Mouse (Mus musculus) ES-Bruce4 (cell line): ENCODE measurements around the gene Tjap1. TPM values are rescaled to one million over a fixed set of nuclear protein-coding genes. Genes with fewer than 3 reads are reported as not detected.

Experiments used
- H3K27ac ChIP-seq: 2 replicates; pipeline ENCODE4 v1.5.1; 2012; ENCODE audit warnings: low read length, inconsistent platforms; ENCODE audit not compliant: insufficient read depth
- H3K27me3 ChIP-seq: 2 replicates; pipeline ENCODE4 v1.6.1; 2012; ENCODE audit warnings: mild to moderate bottlenecking, low read length, inconsistent platforms; ENCODE audit not compliant: control insufficient read depth, poor library complexity, insufficient read depth, severe bottlenecking
- H3K36me3 ChIP-seq: 2 replicates; pipeline ENCODE4 v1.6.1; 2012; ENCODE audit warnings: inconsistent platforms, mild to moderate bottlenecking, low read length, moderate library complexity; ENCODE audit not compliant: control insufficient read depth, poor library complexity, insufficient read depth, severe bottlenecking
- H3K4me1 ChIP-seq: one replicate; pipeline ENCODE4 v1.8.1; 2011; ENCODE audit warnings: low read length; ENCODE audit not compliant: control insufficient read depth, insufficient read depth
- H3K4me3 ChIP-seq: 2 replicates; pipeline ENCODE4 v1.5.1; 2011; ENCODE audit warnings: low read depth, mild to moderate bottlenecking, low read length
- H3K9ac ChIP-seq: 2 replicates; pipeline ENCODE4 v1.6.1; 2012; ENCODE audit warnings: low read depth, mild to moderate bottlenecking, inconsistent platforms; ENCODE audit not compliant: poor library complexity, severe bottlenecking
- H3K9me3 ChIP-seq: replicated peaks from 2 replicates; pipeline ENCODE4 v1.6.1; 2012; ENCODE audit warnings: mild to moderate bottlenecking, low read length, inconsistent platforms; ENCODE audit not compliant: control insufficient read depth, poor library complexity, insufficient read depth, severe bottlenecking
- CTCF ChIP-seq: IDR thresholded peaks from one replicate; pipeline ENCODE4 v1.8.1; 2011; ENCODE audit warnings: low read depth, low read length
- EP300 ChIP-seq: IDR thresholded peaks from 2 replicates; pipeline ENCODE4 v1.6.1; 2011; ENCODE audit warnings: low read depth, low read length; ENCODE audit not compliant: insufficient read depth
- POLR2A ChIP-seq: IDR thresholded peaks from one replicate; pipeline ENCODE4 v1.8.1; 2011; ENCODE audit warnings: low read length; ENCODE audit not compliant: insufficient read depth
- polyA plus RNA-seq: library from polyadenylated mRNA; stranded (reverse); fragments of >200 nt; gene quantifications from 2 replicates; pipeline ENCODE4 v1.2.4, GENCODE M21; 2011; ENCODE audit warnings: low read depth; ENCODE audit not compliant: missing spikeins, insufficient read depth, insufficient read length

The Tjap1 gene
- polyA plus RNA-seq, 1 experiment: 75.2 TPM

DNA sequence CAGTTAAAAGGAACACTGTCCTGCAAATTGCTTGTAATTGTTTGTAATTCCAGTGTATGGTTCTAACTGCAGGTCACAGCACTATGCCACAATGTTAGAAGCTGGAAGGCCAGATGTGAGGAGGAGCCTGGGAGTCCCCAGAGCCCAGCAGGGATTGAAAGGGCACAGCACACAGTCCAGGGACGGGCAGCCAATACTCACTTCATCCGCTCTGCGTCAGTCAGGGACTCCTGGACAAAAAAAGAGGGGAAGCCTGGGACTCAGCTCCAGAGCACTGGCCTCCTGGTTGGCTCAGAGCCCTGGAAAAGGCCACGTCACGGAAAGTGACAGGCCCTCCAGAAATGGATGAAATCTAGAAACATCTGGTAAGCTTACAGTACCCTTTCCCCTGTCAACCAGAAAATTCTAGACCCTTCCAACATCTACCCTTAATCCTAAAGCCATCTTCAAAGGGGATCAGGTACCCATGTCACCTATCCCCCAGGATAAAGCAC lies 20.6 kb downstream of the Tjap1 start:
- Histone ChIP-seq H3K9ac (no peak overlapping the region), H3K36me3 (peaks cover 45% of the 10 kb centered on the region)
- TF ChIP-seq CTCF (no peak), EP300 (no peak), POLR2A (no peak)

DNA sequence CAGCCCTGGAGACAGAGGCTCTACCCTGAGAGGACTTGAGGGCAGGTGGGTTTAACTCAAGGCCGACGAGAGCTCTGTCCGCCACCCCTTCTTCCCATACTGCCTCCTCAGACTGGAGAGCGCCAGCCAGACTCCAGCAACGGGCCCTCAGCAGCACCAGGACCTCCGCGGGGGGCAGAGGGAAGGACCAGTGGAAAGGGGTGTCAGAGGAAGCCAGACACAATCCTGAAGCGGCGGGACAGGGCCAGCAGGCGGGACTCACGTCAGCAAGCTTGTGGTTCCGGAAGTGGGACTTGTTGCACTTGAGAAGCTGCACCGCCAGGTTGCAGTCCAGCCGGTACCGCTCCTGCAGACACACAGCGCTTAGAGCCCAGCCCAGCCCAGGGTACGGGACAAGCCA lies 23.2 kb downstream of the Tjap1 start:
- Histone ChIP-seq H3K27ac (no peak overlapping the region), H3K9me3 (no peaks in the 10 kb centered on the region), H3K4me1 (no peaks in the 10 kb centered on the region), H3K27me3 (no peaks in the 10 kb centered on the region), H3K9ac (no peak overlapping the region), H3K4me3 (no peak overlapping the region), H3K36me3 (peaks cover 40% of the 10 kb centered on the region)
- TF ChIP-seq POLR2A (no peak), EP300 (no peak), CTCF (no peak)

More for the DNA sequence above, 20.6 kb downstream of the Tjap1 start:
- H3K27me3 ChIP-seq: no peaks in the 10 kb centered on the region
- no peak overlapping the region for H3K4me3 ChIP-seq
- H3K27ac ChIP-seq: no peak overlapping the region
- no peaks in the 10 kb centered on the region for H3K9me3 ChIP-seq
- peaks cover 6% of the 10 kb centered on the region for H3K4me1 ChIP-seq

DNA sequence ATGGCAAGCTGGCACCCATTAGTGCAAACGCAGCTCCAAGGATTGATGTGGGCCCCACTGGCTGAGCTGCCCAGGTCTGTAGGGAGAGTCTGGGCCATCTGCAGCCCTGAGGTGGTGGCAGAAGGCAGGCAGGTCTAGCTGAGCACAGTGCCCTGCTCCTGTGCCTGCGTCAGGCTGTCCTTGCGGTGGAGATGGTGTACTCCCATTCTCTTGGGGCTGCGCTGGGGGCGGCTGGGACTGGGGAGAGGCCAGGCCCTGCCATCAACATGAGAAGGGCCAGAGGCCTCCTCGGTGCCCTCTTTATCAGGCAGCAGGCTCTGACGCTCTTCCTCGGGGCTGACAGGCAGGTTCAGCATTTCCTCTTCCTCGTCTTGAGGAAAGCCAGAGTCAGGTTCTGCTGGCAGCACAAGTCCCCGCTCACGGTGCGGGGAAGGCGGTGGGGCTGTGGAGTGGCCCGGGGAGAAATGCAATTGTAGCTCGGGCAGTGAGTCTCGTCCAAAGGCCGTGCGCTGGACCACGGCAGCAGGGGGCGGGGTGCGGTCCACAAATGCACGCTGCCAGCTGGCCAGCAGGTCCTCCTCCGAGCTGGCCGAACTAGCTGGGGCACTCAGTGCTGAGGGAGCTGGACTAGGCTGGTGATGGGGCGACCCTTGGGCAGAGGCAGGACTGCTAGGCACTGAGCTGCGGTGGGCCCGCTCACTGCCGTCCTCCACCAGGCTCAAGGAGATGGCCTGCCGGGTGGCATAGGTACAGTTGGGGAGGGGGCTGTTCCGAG lies 24.4 kb downstream of the Tjap1 start:
- Histone ChIP-seq H3K27ac (no peak overlapping the region), H3K27me3 (no peaks in the 10 kb centered on the region), H3K9me3 (no peaks in the 10 kb centered on the region), H3K36me3 (peaks cover 29% of the 10 kb centered on the region), H3K9ac (no peak overlapping the region), H3K4me3 (0 out of 2 replicates have a peak overlapping the region, but pooled peaks have one; percentile 23), H3K4me1 (no peaks in the 10 kb centered on the region)
- TF ChIP-seq EP300: no peak
- no peak for TF ChIP-seq POLR2A
- no peak for TF ChIP-seq CTCF

DNA sequence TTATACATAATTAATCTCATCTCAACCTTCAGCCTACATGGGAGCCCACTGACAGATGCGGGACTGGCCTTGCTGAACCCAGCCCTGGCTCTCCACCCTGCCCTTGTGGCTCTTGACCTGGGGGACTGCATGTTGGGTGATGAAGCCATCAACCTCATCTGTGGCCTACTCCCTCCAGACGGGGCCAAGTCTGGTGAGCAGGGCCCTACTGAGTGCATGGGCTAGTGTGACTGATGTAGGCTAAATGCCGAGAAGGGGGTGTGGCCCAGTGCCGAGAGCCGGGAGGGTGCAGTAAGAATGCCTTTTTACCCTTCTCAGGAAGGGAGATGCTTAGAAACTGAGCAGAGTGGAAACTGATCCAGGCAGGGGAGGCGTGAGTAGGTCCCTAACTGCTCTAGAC lies 27.7 kb downstream of the Tjap1 start:
- TF ChIP-seq EP300: no peak
- no peak for TF ChIP-seq POLR2A
- TF ChIP-seq CTCF: no peak
- no peak overlapping the region for H3K4me3 ChIP-seq
- no peak overlapping the region for H3K9ac ChIP-seq
- no peaks in the 10 kb centered on the region for H3K4me1 ChIP-seq
- H3K9me3 ChIP-seq: no peaks in the 10 kb centered on the region
- peaks cover 16% of the 10 kb centered on the region for H3K36me3 ChIP-seq
- no peaks in the 10 kb centered on the region for H3K27me3 ChIP-seq
- no peak overlapping the region for H3K27ac ChIP-seq

DNA sequence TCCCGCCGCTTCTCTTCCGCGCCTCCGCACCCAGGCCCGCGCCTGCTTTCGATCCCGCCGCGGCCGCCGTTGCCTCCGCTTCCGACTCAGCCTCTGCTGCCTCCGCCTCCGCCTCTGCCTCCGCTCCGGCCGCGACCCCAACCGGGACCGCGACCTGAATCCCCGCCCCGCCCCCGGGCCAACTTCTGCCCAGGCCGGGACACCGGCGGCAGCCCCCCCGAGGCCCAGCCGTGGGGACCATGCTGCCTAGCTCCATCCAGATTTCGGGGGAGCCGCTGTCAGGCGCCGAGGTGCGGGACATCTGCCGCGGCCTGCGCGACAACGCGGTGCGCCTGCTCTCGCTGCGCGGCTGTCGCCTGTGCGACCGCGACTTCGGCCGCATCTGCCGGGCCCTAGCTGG lies 28.7 kb downstream of the Tjap1 start:
- no peak for TF ChIP-seq EP300
- no peak for TF ChIP-seq POLR2A
- no peak for TF ChIP-seq CTCF
- Histone ChIP-seq H3K9me3 (no peaks in the 10 kb centered on the region), H3K27ac (no peak overlapping the region), H3K4me3 (peak overlapping the region; percentile 55), H3K36me3 (peaks cover 12% of the 10 kb centered on the region), H3K4me1 (no peaks in the 10 kb centered on the region), H3K27me3 (no peaks in the 10 kb centered on the region), H3K9ac (peak overlapping the region; percentile 59)

DNA sequence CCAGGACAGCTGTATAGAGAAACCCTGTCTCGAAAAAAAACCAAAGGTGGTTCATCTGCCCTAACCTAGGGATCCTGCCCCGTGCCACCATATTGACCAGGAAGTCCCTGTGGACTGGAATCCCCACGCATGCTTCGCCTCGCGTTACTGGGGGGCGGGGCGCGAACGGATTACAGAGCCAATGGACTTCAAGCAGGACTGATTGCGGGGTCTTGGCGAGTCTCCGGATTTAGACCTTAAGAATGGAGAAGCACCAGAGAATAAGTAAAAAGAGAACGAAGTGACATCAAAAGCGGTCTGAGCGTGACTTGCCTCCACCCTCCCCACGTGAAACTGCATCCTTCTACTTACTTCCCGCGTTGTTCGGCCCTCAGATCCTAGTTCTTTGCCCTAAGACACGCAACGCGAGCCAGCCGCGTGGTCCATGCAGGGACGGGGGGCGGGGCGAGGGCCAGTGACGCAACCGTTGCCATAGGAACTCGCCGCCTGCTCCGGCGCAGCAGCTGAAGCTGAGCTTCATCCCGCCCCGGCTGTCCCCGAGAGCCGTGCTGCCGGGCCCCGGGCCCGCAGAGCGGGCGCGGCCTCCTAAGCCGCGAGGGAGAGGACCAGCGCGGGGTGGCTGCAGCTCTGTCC lies 29.3 kb downstream of the Tjap1 start, which contains the start of gene Lrrc73:
Lrrc73 (plus strand) TSS at position 80 of the 633 bp plus-strand sequence.
- H3K36me3 ChIP-seq: peaks cover 8% of the 10 kb centered on the region
- H3K4me1 ChIP-seq: no peaks in the 10 kb centered on the region
- peak within 1 kb of the TSS; percentile 91 for H3K4me3 ChIP-seq
- no peak within 1 kb of the TSS for H3K27ac ChIP-seq
- no peaks in the 10 kb centered on the region for H3K27me3 ChIP-seq
- peak within 1 kb of the TSS; percentile 59 for H3K9ac ChIP-seq
- H3K9me3 ChIP-seq: no peaks in the 10 kb centered on the region
- TF ChIP-seq EP300 (no peak), POLR2A (no peak), CTCF (no peak)
